ENCODE assay signal across 9 mouse cellular contexts in the genomic region with DNA sequence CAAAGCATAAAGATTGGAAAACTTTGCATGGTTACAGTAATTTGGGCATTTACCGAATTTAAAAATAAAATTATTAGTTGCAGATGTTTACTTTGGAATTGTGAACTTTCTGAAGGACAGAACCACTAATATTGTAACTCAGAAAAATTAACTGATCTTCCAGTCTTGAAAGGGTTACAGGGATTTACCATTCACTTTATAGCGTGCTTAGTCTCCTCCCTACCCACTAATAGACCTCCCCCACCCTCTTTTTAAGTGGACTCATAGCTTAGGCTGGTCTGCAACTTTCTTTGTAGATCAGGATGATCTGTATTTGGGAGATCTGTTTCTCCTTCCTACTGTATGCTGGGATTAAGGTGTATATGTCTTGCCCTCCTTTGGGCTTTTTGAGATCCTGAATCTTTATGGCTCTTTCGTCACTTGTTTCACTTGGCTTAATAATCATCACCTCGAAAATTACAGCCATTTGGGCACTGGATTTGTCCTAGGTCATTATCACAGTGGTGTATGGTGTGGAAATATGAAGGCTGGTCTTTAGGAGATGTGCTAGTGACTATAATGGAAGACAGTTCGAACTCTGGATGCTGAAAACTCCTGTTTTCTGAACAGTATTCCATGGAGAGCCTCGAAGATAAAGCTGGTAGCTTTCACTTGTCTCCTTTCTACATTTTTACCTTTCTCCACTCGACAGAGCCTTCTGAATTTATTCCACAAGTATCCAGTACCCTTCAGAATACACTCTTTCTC. TPM values are rescaled to one million over a fixed set of nuclear protein-coding genes. Genes with fewer than 3 reads are reported as not detected.
DNase-seq lines count a peak whose midpoint lies in the region; ATAC-seq and TF ChIP-seq lines count a peak whose summit lies in the region.
"Had no signal": no experiment of that assay in that cellular context is flagged by ENCODE, and none has a peak within 500 bp of the region (broad histone marks: within the 10 kb centered on the region; RNA-seq: fewer than 3 reads in every experiment).

No protein-coding gene starts in this region.

- H3K9ac ChIP-seq in heart, embryonic 15.5 days = peak overlapping the region; percentile 56
- H3K9ac ChIP-seq in hindbrain, embryonic 16.5 days (ENCODE audit: low read depth, low read length) = no peak overlapping the region

- no peaks in the 10 kb centered on the region for H3K79me2 ChIP-seq in myocyte (ENCODE audit: control insufficient read depth, insufficient read depth)

- H3K36me3 ChIP-seq in heart, embryonic 15.5 days = no peaks in the 10 kb centered on the region
- H3K36me3 ChIP-seq in hindbrain, embryonic 16.5 days (ENCODE audit: control insufficient read depth, insufficient read depth, low read length) = no peaks in the 10 kb centered on the region
- no peaks in the 10 kb centered on the region for H3K36me3 ChIP-seq in myocyte (ENCODE audit: control insufficient read depth, insufficient read depth)

- TF ChIP-seq POLR2A in brain, embryonic 14.5 days (IDR thresholded peaks at IDR 0.05; ENCODE audit: borderline replicate concordance, extremely low read depth, insufficient read depth, insufficient read length, poor library complexity, severe bottlenecking) = no peak
- TF ChIP-seq POLR2A in myocyte (IDR thresholded peaks at IDR 0.05; ENCODE audit: insufficient read length, low read depth) = no peak

- H3ac ChIP-seq in myocyte (ENCODE audit: control insufficient read depth, insufficient read length) = no peak overlapping the region

- H3K27ac ChIP-seq in heart, embryonic 15.5 days = peak overlapping the region; percentile 42; the same call in 1 of the 2 replicates
- no peak overlapping the region for H3K27ac ChIP-seq in hindbrain, embryonic 16.5 days (ENCODE audit: low read depth, low read length)

- no peaks in the 10 kb centered on the region for H3K9me3 ChIP-seq in heart, embryonic 15.5 days (replicated peaks)
- no peaks in the 10 kb centered on the region for H3K9me3 ChIP-seq in hindbrain, embryonic 16.5 days (ENCODE audit: control insufficient read depth, low read length)

- peak overlapping the region; percentile 79 for H3K4me2 ChIP-seq in heart, embryonic 15.5 days
- H3K4me2 ChIP-seq in hindbrain, embryonic 16.5 days (ENCODE audit: low read length) = peak overlapping the region; percentile 63
- H3K4me2 ChIP-seq in myocyte (ENCODE audit: low read depth) = peak overlapping the region; percentile 83

- intact Hi-C loops in heart, postnatal 10 days (cut with DNase I) = loop anchor here (10.0 kb wide), 1 partner anchor 209 kb away; the partner anchor contains the start of genes Hist1h2bb and Hist1h3c

- DNase-seq in heart, postnatal 10 days = no peak
- peak; percentile 42 for DNase-seq in brain, embryonic 14.5 days (ENCODE audit: low read depth)
- DNase-seq in cerebellum, postnatal 10 days = no peak
- DNase-seq in kidney, adult 8-10 months = no peak

- H3K4me3 ChIP-seq in heart, embryonic 15.5 days = peak overlapping the region; percentile 56
- H3K4me3 ChIP-seq in hindbrain, embryonic 16.5 days (ENCODE audit: low read length) = peak overlapping the region; percentile 1
- H3K4me3 ChIP-seq in myocyte = peak overlapping the region; percentile 41

- WGBS in heart, embryonic 15.5 days = 21% methylated on average over 7 of the region's 7 CpGs
- WGBS in hindbrain, embryonic 16.5 days = 19% methylated on average over 7 of the region's 7 CpGs

- H3K27me3 ChIP-seq in heart, embryonic 15.5 days = no peaks in the 10 kb centered on the region
- no peaks in the 10 kb centered on the region for H3K27me3 ChIP-seq in hindbrain, embryonic 16.5 days (replicated peaks; ENCODE audit: control insufficient read depth, insufficient read depth, low read length)
- H3K27me3 ChIP-seq in myocyte (ENCODE audit: control insufficient read depth, insufficient read depth, insufficient read length) = no peaks in the 10 kb centered on the region

- peaks cover 35% of the 10 kb centered on the region for H3K4me1 ChIP-seq in heart, embryonic 15.5 days (replicated peaks)
- H3K4me1 ChIP-seq in hindbrain, embryonic 16.5 days (ENCODE audit: control insufficient read depth, insufficient read depth, low read depth, low read length) = peaks cover 25% of the 10 kb centered on the region

- ATAC-seq in heart, embryonic 15.5 days (replicated peaks; ENCODE audit: insufficient number of reproducible peaks, insufficient read depth, low FRiP score, low read depth) = no peak
- ATAC-seq in hindbrain, embryonic 16.5 days = no peak
- no peak for ATAC-seq in granulocyte monocyte progenitor cell, adult 5-6 weeks (replicated peaks; ENCODE audit: poor library complexity, severe bottlenecking)
- ATAC-seq: lung, postnatal 0 days had no signal

- no peak for TF ChIP-seq CTCF in brain, embryonic 14.5 days (IDR thresholded peaks at IDR 0.05; ENCODE audit: borderline replicate concordance, extremely low read depth, insufficient read depth, insufficient read length)

TF ChIP-seq in myocyte, 11 proteins besides CTCF, POLR2A, EP300 and RAD21:
- TF ChIP-seq POLR2AphosphoS2 (IDR thresholded peaks at IDR 0.05; ENCODE audit: insufficient read length, low read depth) (peak; percentile 15), CEBPB (IDR thresholded peaks at IDR 0.05; ENCODE audit: insufficient read depth, poor library complexity, severe bottlenecking) (no peak)

RNA-seq across cellular contexts. Expression of gene Hist1h3g, which starts 1.0 kb away (rescaled TPM):
- 1.6 and 3.1 TPM in 2 replicates for polyA plus RNA-seq in heart, embryonic 15.5 days (2015; fragmentation: Nextera tagmentation; extraction: Ambion mirVana)
- 10 to 100 TPM; 45.9 to 66.2 TPM for total RNA-seq in heart, postnatal 10 days (2021)
- polyA plus RNA-seq in brain, embryonic 14.5 days (2012; rRNA removed) = 25.5 and 42.1 TPM in 2 replicates
- polyA plus RNA-seq in hindbrain, embryonic 16.5 days (2015; fragmentation: Nextera tagmentation; extraction: Ambion mirVana) = 0.66 TPM in 1 of 2 replicates, not detected in the other
- 3.3 TPM for polyA plus RNA-seq in myocyte (2012; fragmentation: generic; extraction: Trizol)
- 60.4 and 108 TPM in 2 replicates for total RNA-seq in granulocyte monocyte progenitor cell, adult 5-6 weeks (2014; fragmentation: Nextera tagmentation)
- total RNA-seq in granulocyte monocyte progenitor cell, adult 5-6 weeks (2017) = 191 and 281 TPM in 2 replicates

RNA-seq across cellular contexts. Expression of gene Hist1h2af, which starts 2.5 kb away (rescaled TPM):
- 2.2 and 2.6 TPM in 2 replicates for polyA plus RNA-seq in heart, embryonic 15.5 days (2015; fragmentation: Nextera tagmentation; extraction: Ambion mirVana)
- 100 to 1,000 TPM; 171 to 245 TPM for total RNA-seq in heart, postnatal 10 days (2021)
- 474 and 536 TPM in 2 replicates for polyA plus RNA-seq in brain, embryonic 14.5 days (2012; rRNA removed)
- polyA plus RNA-seq in hindbrain, embryonic 16.5 days (2015; fragmentation: Nextera tagmentation; extraction: Ambion mirVana) = not detected in 2 replicates
- polyA plus RNA-seq in myocyte (2012; fragmentation: generic; extraction: Trizol) = 24.4 TPM
- 23.5 TPM in 1 of 2 replicates, not detected in the other for total RNA-seq in granulocyte monocyte progenitor cell, adult 5-6 weeks (2014; fragmentation: Nextera tagmentation)
- 2,010 and 2,453 TPM in 2 replicates for total RNA-seq in granulocyte monocyte progenitor cell, adult 5-6 weeks (2017)

RNA-seq across cellular contexts. Expression of gene Hist1h4h, which starts 5.4 kb away (rescaled TPM):
- 5.4 and 5.7 TPM in 2 replicates for polyA plus RNA-seq in heart, embryonic 15.5 days (2015; fragmentation: Nextera tagmentation; extraction: Ambion mirVana)
- total RNA-seq in heart, postnatal 10 days (2021) = 100 to 1,000 TPM; 743 to 812 TPM
- polyA plus RNA-seq in brain, embryonic 14.5 days (2012; rRNA removed) = 23.3 and 31.7 TPM in 2 replicates
- polyA plus RNA-seq in hindbrain, embryonic 16.5 days (2015; fragmentation: Nextera tagmentation; extraction: Ambion mirVana) = 2.6 and 2.7 TPM in 2 replicates
- polyA plus RNA-seq in myocyte (2012; fragmentation: generic; extraction: Trizol) = 21.5 TPM
- total RNA-seq in granulocyte monocyte progenitor cell, adult 5-6 weeks (2014; fragmentation: Nextera tagmentation) = 19.7 and 101 TPM in 2 replicates
- 1,184 and 1,507 TPM in 2 replicates for total RNA-seq in granulocyte monocyte progenitor cell, adult 5-6 weeks (2017)

RNA-seq across cellular contexts. Expression of gene Hist1h2bh, which starts 6.9 kb away (rescaled TPM):
- polyA plus RNA-seq in heart, embryonic 15.5 days (2015; fragmentation: Nextera tagmentation; extraction: Ambion mirVana) = 0.61 and 0.74 TPM in 2 replicates
- total RNA-seq in heart, postnatal 10 days (2021) = 10 to 100 TPM in 1 of 2 experiments, 1 to 10 TPM in 1; 9.2 to 11.2 TPM
- 4.4 and 4.7 TPM in 2 replicates for polyA plus RNA-seq in brain, embryonic 14.5 days (2012; rRNA removed)
- polyA plus RNA-seq in hindbrain, embryonic 16.5 days (2015; fragmentation: Nextera tagmentation; extraction: Ambion mirVana) = 0.16 and 0.29 TPM in 2 replicates
- polyA plus RNA-seq in myocyte (2012; fragmentation: generic; extraction: Trizol) = 1.1 TPM
- 17.1 and 20.3 TPM in 2 replicates for total RNA-seq in granulocyte monocyte progenitor cell, adult 5-6 weeks (2014; fragmentation: Nextera tagmentation)
- total RNA-seq in granulocyte monocyte progenitor cell, adult 5-6 weeks (2017) = 126 and 172 TPM in 2 replicates
- polyA plus RNA-seq: lung, postnatal 0 days had no signal

RNA-seq across cellular contexts. Expression of gene Hist1h3f, which starts 7.6 kb away (rescaled TPM):
- 0.16 and 0.25 TPM in 2 replicates for polyA plus RNA-seq in heart, embryonic 15.5 days (2015; fragmentation: Nextera tagmentation; extraction: Ambion mirVana)
- 10 to 100 TPM; 52.6 to 63.4 TPM for total RNA-seq in heart, postnatal 10 days (2021)
- polyA plus RNA-seq in brain, embryonic 14.5 days (2012; rRNA removed) = 4.5 and 5.5 TPM in 2 replicates
- not detected in 2 replicates for polyA plus RNA-seq in hindbrain, embryonic 16.5 days (2015; fragmentation: Nextera tagmentation; extraction: Ambion mirVana)
- 0.91 TPM for polyA plus RNA-seq in myocyte (2012; fragmentation: generic; extraction: Trizol)
- 4.9 and 8.2 TPM in 2 replicates for total RNA-seq in granulocyte monocyte progenitor cell, adult 5-6 weeks (2014; fragmentation: Nextera tagmentation)
- 77.5 and 127 TPM in 2 replicates for total RNA-seq in granulocyte monocyte progenitor cell, adult 5-6 weeks (2017)

Comparison
In these comparisons a context has a peak if more than half of its experiments do, and no peak if none do; other contexts are left out.
1. H3K4me3 ChIP-seq: peak in every context shown above with its lines; median percentile 56 in heart, embryonic 15.5 days; 41 in myocyte; 1 in hindbrain, embryonic 16.5 days.
2. RNA of gene Hist1h2af, which starts 2.5 kb away (polyA plus RNA-seq): 474 to 536 TPM in brain, embryonic 14.5 days; 24.4 TPM in myocyte (single experiment), 2.2 to 2.6 TPM in heart, embryonic 15.5 days and not detected in hindbrain, embryonic 16.5 days; every median in the first group is over 10 times any median in the second.
3. Peak in every context shown above with its lines, with median percentiles within 50 percentile points of each other: H3K4me2 ChIP-seq.